Mouse (Mus musculus): ENCODE results near the gene Tmem183a.

DNA sequence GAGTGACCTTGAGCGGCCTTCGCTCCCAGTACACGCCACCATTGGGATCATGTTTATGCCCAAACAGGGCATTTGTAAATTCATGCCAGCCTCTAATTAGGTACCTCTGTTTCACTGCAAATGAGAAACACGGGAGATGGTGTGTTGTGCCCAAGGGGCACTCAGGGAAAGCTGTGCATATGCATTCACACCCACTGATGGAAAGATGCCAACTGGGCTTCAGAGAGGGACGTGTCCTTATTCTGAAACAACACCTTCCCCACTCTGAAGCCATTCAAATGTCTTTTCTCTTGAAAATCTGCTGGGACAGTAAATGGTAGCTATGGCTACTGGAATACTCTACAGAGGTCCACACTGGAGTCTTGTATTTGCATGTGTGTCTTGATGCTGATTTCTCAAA lies 43.5 kb downstream of the Tmem183a start:
- TF ChIP-seq CTCF (IDR thresholded peaks at IDR 0.05; ENCODE audit: low read depth, low read length) (no peak), POLR2A (IDR thresholded peaks at IDR 0.05; ENCODE audit: borderline replicate concordance, low read depth, low read length) (no peak)
